Mouse (Mus musculus) frontal cortex, postnatal 25 days (tissue): Measurements from ENCODE around the gene Polr2i.
"Not testable (repeated sequence)": the region's sequence is repeated elsewhere in the genome, so short reads cannot be mapped to it uniquely, and the experiment has no call there.

Experiments
- DNase-seq, 2 experiments: peaks; one replicate each; pipeline ENCODE4 v3.0.0; 2022; ENCODE audit warnings: low spot score in 2 of 2

The Polr2i gene

GRCm38 (mm10) chr7:30204380-30204779, 27.4 kb upstream of the Polr2i start:
- no peak for DNase-seq

GRCm38 (mm10) chr7:30205383-30205782, 26.4 kb upstream of the Polr2i start:
- peak in 1 of 2 experiments; percentile 43 for DNase-seq

GRCm38 (mm10) chr7:30206364-30206763, 25.4 kb upstream of the Polr2i start:
- DNase-seq, result not testable (repeated sequence)

DNA sequence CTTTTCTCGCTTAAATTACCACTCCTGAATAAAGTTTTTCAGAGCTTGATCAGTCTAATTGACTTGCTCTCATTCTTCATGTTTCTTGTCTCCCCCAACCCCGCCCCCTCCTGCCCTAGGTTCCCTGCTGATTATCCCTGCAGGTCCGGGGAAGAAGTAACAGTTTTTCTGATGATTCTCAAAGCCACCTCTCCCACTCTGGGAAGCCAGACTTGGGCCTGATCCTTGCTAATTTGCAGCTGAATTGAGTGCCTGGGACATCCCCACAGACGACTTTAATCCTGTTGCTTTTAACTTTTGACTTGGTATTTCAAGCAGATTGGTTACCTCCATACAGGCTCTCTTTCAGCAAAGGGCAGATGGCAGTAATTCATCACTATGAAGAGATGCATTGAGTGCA, 20.7 kb upstream of the Polr2i start:
- no peak for DNase-seq

DNA sequence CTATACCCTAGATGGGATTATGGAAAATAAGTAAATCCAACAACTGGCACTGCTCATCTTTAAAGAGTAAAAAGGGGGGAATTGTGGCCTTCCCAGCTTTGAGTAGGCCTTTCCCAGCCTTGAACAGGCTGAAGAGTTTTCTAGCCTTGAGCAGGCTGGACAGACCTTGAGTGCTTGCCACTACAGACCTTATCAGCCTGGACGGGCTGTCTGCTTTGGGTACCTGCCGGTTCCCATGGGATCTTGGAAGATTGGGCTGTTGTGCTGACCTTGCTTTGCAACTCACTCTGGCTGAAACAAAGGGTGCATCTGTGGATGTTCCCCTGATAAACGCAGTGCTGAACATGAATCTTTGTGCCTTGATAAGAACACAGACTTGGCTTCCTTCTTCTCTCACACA, 17.9 kb upstream of the Polr2i start:
- DNase-seq, result no peak

GRCm38 (mm10) chr7:30215875-30216274, 15.9 kb upstream of the Polr2i start:
- DNase-seq, result no peak

- peak in 1 of 2 experiments; percentile 50 for DNase-seq
Measured at GRCm38 (mm10) chr7:30216723-30217151, 15.0 kb upstream of the Polr2i start.

DNA sequence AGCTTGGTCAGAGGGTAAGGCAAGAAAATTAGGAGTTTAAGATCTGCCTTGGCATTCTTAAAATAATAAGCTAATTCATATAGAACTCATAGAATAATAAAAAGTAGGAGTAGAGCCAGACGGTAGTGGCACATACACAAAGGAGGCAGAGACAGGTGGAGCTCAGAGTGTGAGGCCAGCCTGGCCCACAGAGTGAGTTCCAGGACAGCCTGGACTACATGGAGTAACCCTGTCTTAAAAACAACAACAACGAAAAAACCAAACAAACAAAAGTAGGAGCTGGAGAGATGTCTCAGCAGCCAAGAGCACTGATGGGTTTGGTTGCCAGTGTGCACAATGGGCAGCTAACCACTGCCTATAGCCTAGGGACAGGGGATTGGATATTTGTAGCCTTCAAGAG, 14.5 kb upstream of the Polr2i start:
- no peak for DNase-seq

GRCm38 (mm10) chr7:30219293-30220007, 12.3 kb upstream of the Polr2i start:
- no peak for DNase-seq

GRCm38 (mm10) chr7:30220008-30220356, 11.8 kb upstream of the Polr2i start:
- DNase-seq, result no peak

DNA sequence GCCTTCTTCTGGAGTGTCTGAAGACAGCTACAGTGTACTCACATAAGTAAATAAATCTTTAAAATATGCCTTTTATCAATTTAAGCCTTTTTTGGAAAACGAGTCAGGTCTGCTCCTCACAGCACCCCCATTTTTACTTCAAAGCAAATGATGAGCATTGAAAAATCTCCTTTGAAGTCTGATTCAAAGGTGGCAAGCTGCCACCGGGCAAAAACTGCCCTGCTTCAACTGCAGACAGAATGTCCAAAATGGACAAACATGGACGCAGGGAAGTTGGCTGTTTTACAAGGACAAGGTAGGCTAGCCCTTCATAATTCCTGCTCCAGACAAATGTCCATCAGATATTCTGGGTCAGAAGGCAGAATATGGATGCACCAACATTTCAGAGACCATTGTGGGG, 10.3 kb upstream of the Polr2i start:
- no peak for DNase-seq

DNA sequence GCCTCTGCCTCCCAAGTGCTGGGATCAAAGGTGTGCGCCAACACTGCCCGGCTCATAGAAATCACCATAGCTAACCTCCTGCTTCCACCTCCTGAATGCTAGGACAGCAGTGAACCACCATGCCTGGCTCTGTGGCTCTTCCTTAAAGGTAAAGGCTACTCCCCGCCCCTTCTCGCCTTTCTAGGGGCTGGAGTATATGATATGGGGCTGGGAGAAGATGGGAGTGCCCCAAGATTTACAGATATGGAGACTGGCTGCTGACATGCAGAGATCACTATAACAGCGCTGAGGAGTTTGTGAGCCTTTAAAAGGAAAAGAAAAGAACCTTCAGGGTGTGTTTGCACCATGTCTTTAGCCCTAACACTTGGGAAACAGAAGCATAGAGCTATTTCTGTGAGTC, 9.5 kb upstream of the Polr2i start:
- no peak for DNase-seq

DNA sequence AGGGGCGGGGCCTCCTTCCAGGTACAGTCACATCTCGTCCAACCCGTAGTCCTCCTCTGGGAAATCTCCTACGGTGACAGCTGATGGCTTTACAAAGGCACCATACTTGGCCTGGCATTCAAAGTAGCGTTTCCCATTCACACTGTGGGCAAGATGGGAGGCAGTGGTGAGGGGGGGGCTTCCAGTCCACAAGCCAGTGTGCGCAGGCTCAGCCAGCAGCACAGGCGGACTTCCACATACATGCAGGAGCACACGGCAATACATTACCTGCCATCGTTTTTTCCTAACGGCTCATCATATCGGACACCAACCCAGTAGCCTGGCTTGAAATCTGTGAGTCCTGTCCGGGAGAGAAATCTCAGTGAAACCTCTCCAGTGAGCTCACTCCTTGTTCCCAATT, 7.5 kb upstream of the Polr2i start:
- no peak for DNase-seq

GRCm38 (mm10) chr7:30231328-30231668, 450 bp upstream of the Polr2i start:
- no peak for DNase-seq

GRCm38 (mm10) chr7:30232631-30233148, 942 bp downstream of the Polr2i start:
- DNase-seq, result no peak

- DNase-seq, result no peak
Measured at GRCm38 (mm10) chr7:30233387-30233786, 1.6 kb downstream of the Polr2i start.

DNA sequence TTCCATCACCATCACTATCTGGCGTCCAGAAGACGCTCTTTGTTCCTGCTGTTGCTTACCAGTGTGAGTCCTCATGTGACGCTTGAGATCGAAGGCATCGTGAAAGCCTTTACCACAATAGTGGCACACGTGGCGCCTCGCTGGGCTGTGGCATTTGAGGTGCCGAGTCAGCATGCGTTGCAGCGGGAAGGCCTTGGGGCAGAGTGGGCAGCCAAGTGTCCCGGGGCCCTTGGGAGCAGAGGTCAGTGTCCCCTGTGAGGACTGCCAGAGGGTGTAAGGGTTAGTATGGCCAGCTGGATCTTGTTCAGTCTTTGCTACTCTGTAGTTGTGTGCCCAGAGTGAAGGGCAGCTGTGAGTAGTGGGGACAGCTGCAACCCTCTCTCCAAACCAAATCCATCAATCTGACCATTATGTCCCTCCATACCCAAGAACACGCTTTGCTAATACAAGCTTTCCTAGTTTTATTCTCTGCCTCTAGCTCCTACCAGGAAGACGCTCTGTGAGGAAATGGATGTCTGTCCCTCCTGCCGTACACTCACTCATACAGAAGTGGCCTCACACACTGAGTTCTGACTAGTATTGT, 2.6 kb downstream of the Polr2i start:
- no peak for DNase-seq

- no peak for DNase-seq
Measured at GRCm38 (mm10) chr7:30235091-30235490, 3.3 kb downstream of the Polr2i start.

GRCm38 (mm10) chr7:30235625-30236024, 3.9 kb downstream of the Polr2i start, which contains the start of gene Ovol3:
Gene Ovol3 (minus strand): TSS chr7:30235725.
- no peak for DNase-seq

GRCm38 (mm10) chr7:30237374-30237773, 5.6 kb downstream of the Polr2i start:
- DNase-seq, result not testable (repeated sequence)

- no peak for DNase-seq
Measured at GRCm38 (mm10) chr7:30251956-30252954, 20.5 kb downstream of the Polr2i start.

- DNase-seq, result no peak
Measured at GRCm38 (mm10) chr7:30265041-30265440, 33.3 kb downstream of the Polr2i start.
